Mouse (Mus musculus): Measurements from ENCODE around the gene Ift20. TPM values are rescaled to one million over a fixed set of nuclear protein-coding genes. Genes with fewer than 3 reads are reported as not detected.
A peak's percentile ranks its signal among the peaks of the same experiment; 100 is the strongest.
"Not testable (repeated sequence)": the region's sequence is repeated elsewhere in the genome, so short reads cannot be mapped to it uniquely, and the experiment has no call there.

Ift20 gene
- total RNA-seq, 2 experiments from 2014 or later = 47.1 to 50.2 TPM

DNA sequence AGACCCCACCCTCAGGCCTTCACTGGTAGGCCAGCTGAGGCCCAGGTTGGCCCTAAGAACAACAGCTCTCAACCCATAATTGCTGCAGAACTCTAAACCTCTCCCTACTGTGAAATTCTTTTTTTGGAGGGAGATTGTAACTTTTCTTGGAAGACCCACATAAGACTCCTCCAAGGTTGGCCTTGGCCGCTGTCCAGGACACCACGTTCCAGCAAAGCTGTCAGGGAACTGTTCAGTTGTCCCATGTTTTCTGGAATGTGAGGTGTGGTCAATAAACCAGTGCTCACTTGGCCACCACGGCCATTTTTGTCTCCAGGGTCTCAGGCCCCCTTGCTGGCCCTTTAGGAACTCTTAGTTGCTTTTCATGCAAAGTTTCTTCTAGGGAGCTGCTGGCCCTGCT lies 14.3 kb upstream of the Ift20 start:
- no peak for DNase-seq (ENCODE audit: low spot score in 2 of 2)

GRCm38 (mm10) chr11:78522481-78522997 lies 13.6 kb upstream of the Ift20 start:
- DNase-seq (ENCODE audit: low spot score in 2 of 2) = no peak

DNA sequence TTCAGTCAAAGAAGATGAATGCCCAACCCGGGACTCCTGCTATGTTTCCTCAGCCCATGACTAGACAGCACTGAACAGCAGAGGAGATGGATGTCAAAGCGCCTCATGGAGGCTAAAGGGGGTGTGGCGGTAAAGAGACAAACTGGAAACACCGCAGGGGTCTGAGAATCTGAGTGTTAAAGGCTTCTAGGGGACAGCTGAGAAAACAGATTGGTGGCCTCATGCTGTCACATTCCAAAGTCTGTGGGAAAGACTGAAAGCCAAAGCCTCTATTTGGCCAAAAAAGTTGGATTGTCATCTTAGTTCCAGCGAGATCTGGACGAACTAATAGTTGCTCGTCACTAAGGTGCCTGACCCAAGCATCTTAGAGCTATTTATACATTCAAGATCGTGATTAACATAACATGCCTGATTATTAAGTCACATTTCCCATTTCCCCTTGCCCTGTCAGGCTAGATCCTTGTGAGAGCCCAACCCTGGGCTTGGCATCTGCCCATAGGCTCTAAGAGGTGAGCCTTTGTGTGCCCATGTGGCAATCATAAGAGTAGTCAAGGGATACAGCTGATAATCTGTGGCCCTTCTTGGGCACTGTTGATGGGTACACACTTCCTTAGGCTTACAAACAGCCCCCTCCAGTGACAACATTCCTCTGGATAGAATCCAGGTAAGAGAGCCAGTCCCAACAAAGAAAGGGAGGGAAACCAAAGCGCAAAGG lies 12.8 kb upstream of the Ift20 start:
- DNase-seq (ENCODE audit: low spot score in 2 of 2) = no peak

- no peak for DNase-seq (ENCODE audit: low spot score in 2 of 2)
Measured at GRCm38 (mm10) chr11:78524838-78525237, 11.3 kb upstream of the Ift20 start.

- no peak for DNase-seq (ENCODE audit: low spot score in 2 of 2)
Measured at GRCm38 (mm10) chr11:78528714-78529113, 7.4 kb upstream of the Ift20 start.

- DNase-seq (ENCODE audit: low spot score in 2 of 2) = no peak
Measured at GRCm38 (mm10) chr11:78530001-78530400, 6.2 kb upstream of the Ift20 start.

DNA sequence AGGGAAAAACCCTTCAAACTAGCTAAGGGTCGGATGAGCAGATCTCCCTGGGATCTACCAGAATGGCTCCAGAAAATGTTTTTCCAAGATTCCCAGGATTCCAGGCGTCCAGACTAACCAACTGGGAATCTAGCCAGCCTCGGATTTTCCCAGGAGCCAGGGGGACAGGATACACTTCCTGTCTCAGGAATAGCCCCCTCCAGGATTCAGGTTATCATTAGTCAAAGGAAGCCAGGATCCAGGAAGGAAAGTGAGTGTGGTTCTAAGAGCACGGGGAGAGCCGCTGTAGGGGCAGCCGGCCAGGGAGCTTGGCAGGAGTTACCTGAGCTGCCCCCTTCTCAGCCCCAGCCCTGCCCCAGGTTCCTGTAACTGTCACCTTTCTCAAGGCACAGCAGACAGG lies 5.1 kb upstream of the Ift20 start:
- DNase-seq (ENCODE audit: low spot score in 2 of 2) = peak in 1 of 2 experiments; percentile 31

GRCm38 (mm10) chr11:78531515-78531914 lies 4.6 kb upstream of the Ift20 start:
- DNase-seq (ENCODE audit: low spot score in 2 of 2) = not testable (repeated sequence)

DNA sequence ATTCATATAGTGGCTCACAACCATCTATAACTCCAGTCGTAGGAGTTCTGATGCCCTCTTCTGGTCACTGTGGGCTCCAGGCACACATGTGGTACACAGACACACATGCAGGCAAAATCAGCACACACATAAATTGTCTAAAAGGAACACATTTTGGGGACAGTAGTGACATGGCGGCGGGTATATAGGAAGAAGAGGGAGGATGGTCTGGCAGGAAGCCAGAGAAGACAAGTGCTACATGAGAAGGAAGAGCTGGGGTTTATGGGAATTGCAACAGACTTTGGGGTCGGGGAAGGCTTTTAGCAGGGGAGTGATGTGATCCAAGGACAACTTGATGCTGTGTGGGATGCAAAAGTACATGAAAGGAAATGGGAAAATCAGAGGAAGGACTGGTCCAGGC lies 1.6 kb upstream of the Ift20 start:
- DNase-seq (ENCODE audit: low spot score in 2 of 2) = no peak

DNA sequence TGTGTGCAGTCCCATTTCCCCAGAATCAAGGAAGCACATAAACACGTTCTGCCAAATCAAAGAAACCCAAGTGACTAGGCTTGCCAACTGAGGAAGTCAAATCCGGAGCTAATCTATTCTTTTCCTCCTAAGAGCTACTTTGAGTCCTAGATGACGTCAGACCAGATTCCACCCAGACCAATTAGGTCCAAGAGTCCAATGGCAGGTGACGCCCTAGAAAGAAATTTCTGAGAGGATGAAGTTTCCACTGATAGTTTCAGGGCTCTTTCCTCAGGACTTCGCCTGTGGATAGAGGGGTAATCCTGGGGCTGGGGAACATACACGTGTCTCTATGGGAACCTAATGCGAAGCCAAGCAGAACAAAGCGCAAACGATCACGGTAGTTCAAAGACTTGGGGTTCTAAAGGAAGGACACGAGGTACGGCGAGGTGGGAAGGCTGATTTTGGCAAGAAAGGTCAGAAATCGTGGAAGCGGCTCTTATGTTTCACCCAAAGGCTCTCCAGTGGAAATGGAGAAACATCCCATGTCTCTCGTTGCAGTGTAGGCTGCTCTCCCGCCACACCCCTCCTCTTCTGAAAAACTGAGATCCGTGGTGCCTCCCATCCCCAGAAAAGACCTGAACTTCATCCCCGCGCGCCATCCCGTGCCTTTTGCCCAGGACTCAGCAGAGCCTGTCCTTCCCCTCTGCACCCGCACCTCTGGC lies 633 bp upstream of the Ift20 start:
- no peak for DNase-seq (ENCODE audit: low spot score in 2 of 2)

DNA sequence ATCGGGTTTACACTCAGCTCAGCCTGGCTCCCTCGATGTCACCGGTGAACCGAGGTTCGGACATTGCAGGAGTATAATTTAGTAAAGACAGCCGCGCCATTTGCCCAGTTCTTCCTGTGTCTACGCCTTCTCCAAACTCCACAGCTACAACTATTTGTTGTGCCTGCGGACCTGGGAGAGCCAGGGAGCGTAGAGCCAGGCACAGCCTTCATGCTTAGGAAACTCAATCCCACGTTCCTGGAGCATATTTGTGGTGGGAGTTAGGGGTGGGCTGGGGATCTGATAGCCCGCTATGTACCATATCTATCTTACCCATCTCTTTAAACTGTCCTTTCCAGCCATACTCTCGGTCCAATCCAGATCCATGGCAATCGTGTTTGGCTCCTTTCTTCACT lies 526 bp downstream of the Ift20 start:
- no peak for DNase-seq (ENCODE audit: low spot score in 2 of 2)

- DNase-seq (ENCODE audit: low spot score in 2 of 2) = no peak
Measured at GRCm38 (mm10) chr11:78540358-78540757, 4.2 kb downstream of the Ift20 start.

DNA sequence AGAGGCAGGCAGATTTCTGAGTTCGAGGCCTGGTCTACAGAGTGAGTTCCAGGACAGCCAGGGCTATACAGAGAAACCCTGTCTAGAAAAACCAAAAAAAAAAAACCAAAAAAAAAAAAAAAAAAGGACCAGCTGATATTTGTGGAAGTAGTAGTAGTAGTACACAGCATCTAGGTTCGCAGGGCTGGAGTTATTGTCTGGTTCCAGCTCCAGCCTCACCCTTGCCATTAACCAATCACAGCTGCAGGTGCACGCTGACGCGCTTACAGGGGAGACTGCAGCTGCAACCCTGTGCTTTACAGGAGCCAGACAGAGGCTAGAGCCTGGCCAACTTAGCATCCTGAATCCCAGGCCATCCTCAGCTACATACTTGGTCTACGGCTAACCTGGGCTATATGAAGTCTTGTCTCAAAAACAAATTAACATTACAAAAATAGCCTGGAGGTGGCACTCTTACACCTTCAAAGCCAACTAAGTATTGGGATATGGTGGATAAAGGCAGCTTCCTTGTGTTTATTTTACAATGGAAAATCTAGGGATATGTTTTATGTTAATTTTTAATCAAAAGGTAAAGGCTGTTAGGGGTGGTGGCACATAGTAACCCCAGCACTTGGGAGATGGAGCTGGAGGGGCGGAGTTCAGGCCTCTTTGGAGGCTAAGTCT lies 8.4 kb downstream of the Ift20 start:
- DNase-seq (ENCODE audit: low spot score in 2 of 2) = no peak

DNA sequence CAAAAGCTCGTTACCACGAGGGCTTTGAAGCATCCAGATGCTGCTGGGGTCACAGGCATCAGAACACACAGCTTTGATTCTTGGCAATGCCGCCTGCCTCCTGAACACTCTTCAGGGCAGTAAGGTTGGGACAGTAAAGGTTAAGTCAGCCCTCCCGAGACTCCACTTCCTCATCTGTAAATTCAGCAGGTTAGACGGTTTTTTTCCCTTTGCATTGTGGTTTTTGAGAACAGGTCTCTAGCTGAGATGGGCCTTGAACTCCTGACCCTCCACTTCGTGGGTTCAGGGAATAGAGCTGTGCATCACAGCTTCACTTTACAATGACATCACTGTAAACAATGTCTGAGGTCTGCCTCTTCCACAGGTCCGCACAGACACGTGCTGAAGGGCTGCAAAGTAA lies 9.0 kb downstream of the Ift20 start:
- DNase-seq (ENCODE audit: low spot score in 2 of 2) = no peak

- DNase-seq (ENCODE audit: low spot score in 2 of 2) = no peak
Measured at GRCm38 (mm10) chr11:78547718-78548460, 11.7 kb downstream of the Ift20 start.

DNA sequence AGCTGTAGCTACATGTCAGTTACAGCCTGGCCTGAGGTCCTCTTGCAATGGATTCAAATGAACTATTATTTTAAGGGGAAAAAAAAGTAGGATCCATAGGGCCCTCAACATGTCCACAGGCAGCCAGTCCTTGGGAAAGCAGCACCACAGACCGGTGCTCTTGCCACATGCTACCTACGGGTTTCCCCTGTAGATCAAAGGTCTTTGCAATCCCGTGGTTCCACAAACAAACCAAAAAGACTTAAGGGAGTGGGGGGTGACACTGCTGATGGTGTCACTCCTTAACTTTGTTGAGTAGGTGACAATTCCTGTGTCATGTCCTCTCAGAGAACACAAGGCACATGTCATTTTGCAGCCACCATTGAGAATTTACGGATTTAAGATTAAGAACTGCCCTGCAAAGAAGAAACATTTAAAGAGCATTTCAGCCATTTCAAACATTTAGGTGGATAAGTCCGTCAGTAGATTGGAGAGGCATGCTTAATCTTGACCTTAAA lies 13.4 kb downstream of the Ift20 start:
- DNase-seq (ENCODE audit: low spot score in 2 of 2) = no peak

- peak; percentile 82 to 94 for DNase-seq (ENCODE audit: low spot score in 2 of 2)
Measured at GRCm38 (mm10) chr11:78550168-78551058, 14.3 kb downstream of the Ift20 start, which contains the start of gene Tmem97. Gene Tmem97, minus strand, starts transcription at chr11:78550777.

DNA sequence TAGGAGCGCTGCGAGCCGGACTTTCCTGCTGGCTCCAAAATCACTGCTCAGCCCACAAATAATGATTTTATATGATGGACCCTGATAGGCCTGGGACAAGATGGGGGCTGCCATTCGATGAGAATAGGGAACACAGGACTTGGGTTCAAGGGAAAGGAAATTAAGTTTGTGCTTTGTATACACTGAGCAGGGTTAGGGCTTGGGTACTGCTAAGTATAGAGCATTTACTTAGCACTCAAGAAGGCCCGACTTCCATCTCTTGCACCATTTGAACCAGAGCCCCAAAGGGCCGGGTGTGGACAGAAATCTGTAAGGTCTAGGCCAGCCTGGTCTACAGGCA lies 14.9 kb downstream of the Ift20 start:
- DNase-seq (ENCODE audit: low spot score in 2 of 2) = no peak

DNA sequence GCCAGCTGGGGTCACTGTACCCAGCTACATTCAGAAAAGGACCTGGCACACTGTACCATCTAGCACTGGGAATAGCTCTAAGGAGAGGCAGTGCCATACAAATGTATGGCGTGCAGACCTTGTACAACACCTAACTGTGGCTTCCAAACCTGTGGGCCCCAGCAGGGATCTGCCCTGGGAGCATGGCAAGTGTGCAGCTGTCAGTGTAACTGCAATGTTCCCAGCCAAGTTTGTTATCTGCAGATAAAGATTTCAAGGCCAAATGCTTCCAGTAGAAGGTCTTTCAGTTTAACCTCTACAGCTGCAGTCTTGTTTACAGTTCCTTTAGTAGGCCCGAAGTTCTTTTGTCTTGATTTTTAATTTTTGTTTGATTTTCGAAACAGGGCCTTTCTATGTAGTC lies 19.5 kb downstream of the Ift20 start:
- no peak for DNase-seq (ENCODE audit: low spot score in 2 of 2)

GRCm38 (mm10) chr11:78556070-78556469 lies 19.9 kb downstream of the Ift20 start:
- no peak for DNase-seq (ENCODE audit: low spot score in 2 of 2)
